Mouse (Mus musculus) hindbrain, embryonic 11.5 days (tissue): Measurements from ENCODE around the gene Mical2. TPM values are rescaled to one million over a fixed set of nuclear protein-coding genes. Genes with fewer than 3 reads are reported as not detected.

ENCODE experiments used
- ATAC-seq: fragments of 200-750 bp; cut with Nextera tagmentation; 2 replicates; pipeline ENCODE4 v1.8.0; 2017; ENCODE audit warnings: mild to moderate bottlenecking, moderate TSS enrichment, moderate library complexity; ENCODE audit not compliant: low FRiP score
- DNase-seq: peaks from one replicate; pipeline ENCODE4 v3.0.0-alpha.2; 2015; ENCODE audit warnings: low spot score
- H3K27ac ChIP-seq: fragments of 300-500 bp; sonication (generic); 2 replicates; pipeline ENCODE4 v1.5.1; 2014; ENCODE audit warnings: mild to moderate bottlenecking, low read depth, low read length
- H3K27me3 ChIP-seq: fragments of 300-500 bp; sonication (generic); 2 replicates; pipeline ENCODE4 v1.6.1; 2014; ENCODE audit warnings: mild to moderate bottlenecking, low read length, moderate library complexity, mixed read lengths; ENCODE audit not compliant: control insufficient read depth, insufficient read depth
- H3K36me3 ChIP-seq: fragments of 300-500 bp; sonication (generic); 2 replicates; pipeline ENCODE4 v1.6.1; 2014; ENCODE audit warnings: mild to moderate bottlenecking, low read length, moderate library complexity, mixed read lengths; ENCODE audit not compliant: control insufficient read depth, insufficient read depth
- H3K4me1 ChIP-seq: fragments of 300-500 bp; sonication (generic); replicated peaks from 2 replicates; pipeline ENCODE4 v1.6.1; 2014; ENCODE audit warnings: low read length, mixed read lengths; ENCODE audit not compliant: control insufficient read depth, insufficient read depth
- H3K4me2 ChIP-seq: fragments of 300-500 bp; sonication (generic); replicated peaks from 2 replicates; pipeline ENCODE4 v1.6.1; 2014; ENCODE audit warnings: mild to moderate bottlenecking, low read depth, low read length
- H3K4me3 ChIP-seq: fragments of 300-500 bp; sonication (generic); 2 replicates; pipeline ENCODE4 v1.5.1; 2014; ENCODE audit warnings: low read depth, low read length
- H3K9ac ChIP-seq: fragments of 300-500 bp; sonication (generic); 2 replicates; pipeline ENCODE4 v1.6.1; 2014; ENCODE audit warnings: low read depth, low read length
- H3K9me3 ChIP-seq: fragments of 300-500 bp; sonication (generic); 2 replicates; pipeline ENCODE4 v1.6.1; 2016; ENCODE audit warnings: low read length; ENCODE audit not compliant: control insufficient read depth
- WGBS: fragments of 180-500 bp; shearing (Covaris S2); extraction: QIAGEN DNeasy Blood & Tissue Kit; methylation state at CpG from one replicate; pipeline ENCODE4 v1.1.7; 2014; 5-methylcytosine and 5-hydroxymethylcytosine counted together
- polyA plus RNA-seq: library from polyadenylated mRNA; unstranded; fragments of >200 nt; fragmentation: Nextera tagmentation; extraction: Ambion mirVana; gene quantifications from 2 replicates; pipeline ENCODE4 v1.2.1, GENCODE M21; 2014

Gene Mical2
- polyA plus RNA-seq, 1 experiment from 2014 or later, result 1.7 TPM

DNA sequence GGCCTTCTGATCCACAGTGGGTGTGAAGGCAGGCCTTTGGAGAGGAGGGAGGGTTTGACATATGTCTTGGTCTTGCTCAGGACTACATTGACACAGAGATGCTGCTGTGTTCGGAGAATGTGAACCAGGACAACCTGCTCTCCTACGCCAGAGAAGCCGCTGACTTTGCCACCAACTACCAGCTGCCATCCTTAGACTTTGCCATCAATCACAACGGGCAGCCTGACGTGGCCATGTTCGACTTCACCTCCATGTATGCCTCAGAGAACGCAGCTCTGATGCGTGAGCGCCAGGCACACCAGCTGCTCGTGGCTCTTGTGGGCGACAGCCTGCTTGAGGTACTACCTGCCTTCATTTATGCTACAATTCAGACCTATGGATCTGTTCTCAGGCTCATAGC is 92.7 kb downstream of the Mical2 start:
- Histone ChIP-seq H3K27me3 (no peaks in the 10 kb centered on the region), H3K9me3 (no peaks in the 10 kb centered on the region), H3K4me2 (no peak overlapping the region), H3K27ac (no peak overlapping the region), H3K36me3 (no peaks in the 10 kb centered on the region), H3K4me3 (no peak overlapping the region), H3K4me1 (no peaks in the 10 kb centered on the region), H3K9ac (no peak overlapping the region)
- WGBS, result 91% methylated on average over 11 of the region's 11 CpGs
- ATAC-seq (no peak), DNase-seq (no peak)

- Histone ChIP-seq H3K4me2 (no peak overlapping the region), H3K9ac (no peak overlapping the region), H3K27me3 (no peaks in the 10 kb centered on the region), H3K4me3 (no peak overlapping the region), H3K4me1 (no peaks in the 10 kb centered on the region), H3K27ac (no peak overlapping the region), H3K9me3 (no peaks in the 10 kb centered on the region), H3K36me3 (no peaks in the 10 kb centered on the region)
- DNase-seq, result no peak
- ATAC-seq, result no peak
- 89% methylated on average over 4 of the region's 4 CpGs for WGBS
These were observed 93.8 kb downstream of the Mical2 start for GRCm38 (mm10) chr7:112319419-112319818.

- Histone ChIP-seq H3K4me3 (no peak overlapping the region), H3K4me1 (no peaks in the 10 kb centered on the region), H3K4me2 (no peak overlapping the region), H3K27me3 (no peaks in the 10 kb centered on the region), H3K9me3 (no peaks in the 10 kb centered on the region), H3K9ac (no peak overlapping the region), H3K36me3 (no peaks in the 10 kb centered on the region), H3K27ac (no peak overlapping the region)
- no peak for ATAC-seq
- 98% methylated on average over 3 of the region's 3 CpGs for WGBS
- DNase-seq, result no peak
These were observed 94.5 kb downstream of the Mical2 start for GRCm38 (mm10) chr7:112320052-112320730.

DNA sequence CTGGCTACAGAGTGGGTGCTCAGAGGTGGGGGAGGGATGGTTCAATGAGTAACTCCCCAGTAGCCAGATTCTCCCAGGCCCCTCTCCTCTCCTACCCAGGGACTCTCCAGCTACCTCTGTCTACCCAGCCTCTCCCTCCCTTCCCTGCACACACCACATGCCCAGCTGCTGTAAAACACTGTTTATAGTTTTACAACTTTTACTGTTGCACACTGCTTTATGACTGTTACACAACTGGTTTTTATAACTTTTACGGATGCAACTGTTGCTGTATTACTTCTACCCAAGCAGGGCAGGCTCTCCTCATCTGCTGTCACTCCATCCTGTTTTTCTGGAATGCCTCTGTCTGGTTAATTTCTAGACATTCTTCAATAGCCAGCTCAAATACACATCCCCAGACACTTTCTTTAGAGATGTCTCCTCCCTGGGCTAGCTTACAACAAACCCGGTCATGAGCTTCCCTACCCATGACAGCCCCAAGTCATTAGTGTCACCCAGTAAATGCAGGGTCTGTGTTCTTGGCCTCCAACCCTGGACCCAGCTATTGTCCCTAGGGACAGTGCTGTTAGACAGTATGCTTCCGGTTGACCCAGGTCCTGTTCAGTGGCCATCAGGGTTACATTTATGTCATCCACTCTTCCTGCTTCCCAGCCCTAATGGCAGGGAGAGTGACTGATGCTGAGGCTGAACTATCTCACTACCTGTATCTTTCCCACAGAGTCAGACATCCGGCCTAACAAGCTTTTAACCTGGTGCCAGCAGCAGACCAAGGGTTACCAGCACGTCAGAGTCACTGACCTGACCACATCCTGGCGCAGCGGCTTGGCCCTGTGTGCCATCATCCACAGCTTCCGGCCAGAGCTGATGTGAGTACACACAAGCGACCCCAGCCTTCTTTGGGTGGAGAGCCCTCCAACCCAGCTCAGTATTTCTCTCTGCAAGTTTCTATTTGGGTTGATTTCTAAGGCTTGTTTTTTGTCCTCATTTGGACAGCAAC is 96.4 kb downstream of the Mical2 start:
- Histone ChIP-seq H3K27ac (no peak overlapping the region), H3K9ac (no peak overlapping the region), H3K36me3 (no peaks in the 10 kb centered on the region), H3K9me3 (no peaks in the 10 kb centered on the region), H3K4me3 (no peak overlapping the region), H3K27me3 (no peaks in the 10 kb centered on the region), H3K4me2 (no peak overlapping the region), H3K4me1 (no peaks in the 10 kb centered on the region)
- DNase-seq, result no peak
- no peak for ATAC-seq
- WGBS, result 93% methylated on average over 9 of the region's 9 CpGs

GRCm38 (mm10) chr7:112324577-112324976 is 98.9 kb downstream of the Mical2 start:
- H3K4me1 ChIP-seq, result no peaks in the 10 kb centered on the region
- DNase-seq, result no peak
- no peak for ATAC-seq
- no peak overlapping the region for H3K27ac ChIP-seq
- H3K4me3 ChIP-seq, result no peak overlapping the region
- H3K36me3 ChIP-seq, result no peaks in the 10 kb centered on the region
- H3K4me2 ChIP-seq, result no peak overlapping the region
- WGBS, result 91% methylated on average over 5 of the region's 5 CpGs
- H3K9ac ChIP-seq, result no peak overlapping the region
- H3K9me3 ChIP-seq, result no peaks in the 10 kb centered on the region
- no peaks in the 10 kb centered on the region for H3K27me3 ChIP-seq

GRCm38 (mm10) chr7:112326852-112327251 is 101.2 kb downstream of the Mical2 start:
- ATAC-seq, result no peak
- Histone ChIP-seq H3K4me2 (no peak overlapping the region), H3K9me3 (no peaks in the 10 kb centered on the region), H3K9ac (no peak overlapping the region), H3K27me3 (no peaks in the 10 kb centered on the region), H3K27ac (no peak overlapping the region), H3K4me1 (no peaks in the 10 kb centered on the region), H3K36me3 (no peaks in the 10 kb centered on the region), H3K4me3 (no peak overlapping the region)
- DNase-seq, result no peak
- 79% methylated on average over 4 of the region's 4 CpGs for WGBS

DNA sequence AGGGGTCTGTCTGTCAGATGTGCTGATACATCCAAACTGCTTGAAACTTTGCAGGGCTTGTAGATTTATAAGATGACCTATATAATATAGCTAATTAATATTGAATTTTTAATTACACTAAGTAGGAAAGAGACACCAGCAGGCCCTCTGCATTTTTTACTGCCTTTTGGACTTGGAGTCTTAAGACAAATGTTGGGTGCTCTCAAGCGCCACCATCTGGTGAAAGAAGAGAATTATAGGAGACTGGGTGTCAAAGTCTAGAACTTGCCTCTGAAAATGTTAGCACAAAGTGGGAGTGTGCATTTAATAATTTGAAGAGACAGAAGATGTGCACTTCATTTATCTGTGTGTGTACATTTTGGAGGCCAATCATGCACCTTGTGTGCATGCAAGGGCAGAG is 103.3 kb downstream of the Mical2 start:
- Histone ChIP-seq H3K27me3 (no peaks in the 10 kb centered on the region), H3K27ac (no peak overlapping the region), H3K9me3 (no peaks in the 10 kb centered on the region), H3K9ac (no peak overlapping the region), H3K4me3 (no peak overlapping the region), H3K36me3 (no peaks in the 10 kb centered on the region), H3K4me2 (no peak overlapping the region), H3K4me1 (no peaks in the 10 kb centered on the region)
- peak; percentile 40 for DNase-seq
- 17% methylated on average over 1 of the region's 1 CpGs for WGBS
- no peak for ATAC-seq

DNA sequence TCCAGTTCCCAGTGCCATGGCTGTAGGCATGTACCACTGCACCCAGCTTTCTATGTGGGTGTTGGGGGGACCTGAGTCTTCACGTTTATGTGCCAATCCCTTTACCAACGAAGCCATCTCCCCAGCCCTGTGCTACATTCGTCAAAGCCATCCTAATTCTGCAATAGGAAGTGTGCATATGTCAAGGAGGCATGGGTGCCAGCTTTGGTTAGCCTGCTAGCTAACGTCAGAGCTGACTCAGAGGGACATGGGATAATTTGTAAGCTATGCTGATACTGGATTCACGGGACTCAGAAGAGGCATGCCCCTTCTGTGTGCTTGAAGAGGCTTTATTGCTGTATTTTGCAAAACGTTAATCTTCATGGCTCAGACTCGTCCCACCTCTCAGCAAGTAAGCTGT is 103.8 kb downstream of the Mical2 start:
- no peaks in the 10 kb centered on the region for H3K36me3 ChIP-seq
- H3K4me1 ChIP-seq, result no peaks in the 10 kb centered on the region
- DNase-seq (no peak), ATAC-seq (no peak)
- H3K9me3 ChIP-seq, result no peaks in the 10 kb centered on the region
- H3K27ac ChIP-seq, result no peak overlapping the region
- H3K4me2 ChIP-seq, result no peak overlapping the region
- H3K27me3 ChIP-seq, result no peaks in the 10 kb centered on the region
- no peak overlapping the region for H3K4me3 ChIP-seq
- 81% methylated on average over 7 of the region's 7 CpGs for WGBS
- H3K9ac ChIP-seq, result no peak overlapping the region
